Mouse (Mus musculus): ENCODE results near the gene Rasip1. TPM values are rescaled to one million over a fixed set of nuclear protein-coding genes. Genes with fewer than 3 reads are reported as not detected.

Gene Rasip1
- 16.5 TPM for polyA plus RNA-seq (2014; fragmentation: Illumina TruSeq; extraction: RNeasy Lipid Tissue Mini Kit (QIAGEN cat#74804); ENCODE audit: low read depth, low replicate concordance)

GRCm38 (mm10) chr7:45627261-45627660 is at the start of gene Rasip1:
TSS of gene Rasip1 (plus strand) at chr7:45627488.

GRCm38 (mm10) chr7:45617042-45617695 is 10.1 kb upstream of the Rasip1 start, which contains the start of gene Fut1:
TSS of gene Fut1 (plus strand) at chr7:45617289.

GRCm38 (mm10) chr7:45621443-45621842 is 5.8 kb upstream of the Rasip1 start, which contains the start of gene Izumo1:
TSS of gene Izumo1 (plus strand) at chr7:45621811.

GRCm38 (mm10) chr7:45639561-45640027 is 12.3 kb downstream of the Rasip1 start, which contains the start of gene Mamstr:
TSS of gene Mamstr (plus strand) at chr7:45639977.

GRCm38 (mm10) chr7:45666161-45666560 is 38.9 kb downstream of the Rasip1 start, which contains the start of gene Fut2:
TSS of gene Fut2 (minus strand) at chr7:45666394.

GRCm38 (mm10) chr7:45683396-45684050 is 56.2 kb downstream of the Rasip1 start, which contains the start of gene Ntn5:
TSS of gene Ntn5 (plus strand) at chr7:45684022.

Other genes with a start within 250 kb of the Rasip1 start
- 154 TPM for gene Snrnp70, start 231.7 kb upstream of the Rasip1 start, polyA plus RNA-seq (2014; fragmentation: Illumina TruSeq; extraction: RNeasy Lipid Tissue Mini Kit (QIAGEN cat#74804); ENCODE audit: low read depth, low replicate concordance)
- gene Kcna7, start 221.8 kb upstream of the Rasip1 start, polyA plus RNA-seq (2014; fragmentation: Illumina TruSeq; extraction: RNeasy Lipid Tissue Mini Kit (QIAGEN cat#74804); ENCODE audit: low read depth, low replicate concordance), result 4.3 TPM
- gene Ntf5, start 213.8 kb upstream of the Rasip1 start, polyA plus RNA-seq (2014; fragmentation: Illumina TruSeq; extraction: RNeasy Lipid Tissue Mini Kit (QIAGEN cat#74804); ENCODE audit: low read depth, low replicate concordance), result 0.24 TPM
- gene Lhb, start 206.7 kb upstream of the Rasip1 start, polyA plus RNA-seq (2014; fragmentation: Illumina TruSeq; extraction: RNeasy Lipid Tissue Mini Kit (QIAGEN cat#74804); ENCODE audit: low read depth, low replicate concordance), result not detected
- gene Gys1, start 192.6 kb upstream of the Rasip1 start, polyA plus RNA-seq (2014; fragmentation: Illumina TruSeq; extraction: RNeasy Lipid Tissue Mini Kit (QIAGEN cat#74804); ENCODE audit: low read depth, low replicate concordance), result 80.5 TPM
- gene Ruvbl2, start 189.4 kb upstream of the Rasip1 start, polyA plus RNA-seq (2014; fragmentation: Illumina TruSeq; extraction: RNeasy Lipid Tissue Mini Kit (QIAGEN cat#74804); ENCODE audit: low read depth, low replicate concordance), result 27.2 TPM
- 688 TPM for gene Ftl1, start 167.6 kb upstream of the Rasip1 start, polyA plus RNA-seq (2014; fragmentation: Illumina TruSeq; extraction: RNeasy Lipid Tissue Mini Kit (QIAGEN cat#74804); ENCODE audit: low read depth, low replicate concordance)
- 36.8 TPM for gene Bax, start 160.6 kb upstream of the Rasip1 start, polyA plus RNA-seq (2014; fragmentation: Illumina TruSeq; extraction: RNeasy Lipid Tissue Mini Kit (QIAGEN cat#74804); ENCODE audit: low read depth, low replicate concordance)
- not detected for gene Tulp2, start 145.6 kb upstream of the Rasip1 start, polyA plus RNA-seq (2014; fragmentation: Illumina TruSeq; extraction: RNeasy Lipid Tissue Mini Kit (QIAGEN cat#74804); ENCODE audit: low read depth, low replicate concordance)
- gene Gm45808, start 140.7 kb upstream of the Rasip1 start, polyA plus RNA-seq (2014; fragmentation: Illumina TruSeq; extraction: RNeasy Lipid Tissue Mini Kit (QIAGEN cat#74804); ENCODE audit: low read depth, low replicate concordance), result 1.7 TPM
- gene Dhdh, start 138.7 kb upstream of the Rasip1 start, polyA plus RNA-seq (2014; fragmentation: Illumina TruSeq; extraction: RNeasy Lipid Tissue Mini Kit (QIAGEN cat#74804); ENCODE audit: low read depth, low replicate concordance), result 13.6 TPM
- gene Nucb1, start 117.1 kb upstream of the Rasip1 start, polyA plus RNA-seq (2014; fragmentation: Illumina TruSeq; extraction: RNeasy Lipid Tissue Mini Kit (QIAGEN cat#74804); ENCODE audit: low read depth, low replicate concordance), result 147 TPM
- gene Ppp1r15a, start 101.2 kb upstream of the Rasip1 start, polyA plus RNA-seq (2014; fragmentation: Illumina TruSeq; extraction: RNeasy Lipid Tissue Mini Kit (QIAGEN cat#74804); ENCODE audit: low read depth, low replicate concordance), result 41.3 TPM
- gene Plekha4, start 101.2 kb upstream of the Rasip1 start, polyA plus RNA-seq (2014; fragmentation: Illumina TruSeq; extraction: RNeasy Lipid Tissue Mini Kit (QIAGEN cat#74804); ENCODE audit: low read depth, low replicate concordance), result 3.6 TPM
- gene Hsd17b14, start 72.6 kb upstream of the Rasip1 start, polyA plus RNA-seq (2014; fragmentation: Illumina TruSeq; extraction: RNeasy Lipid Tissue Mini Kit (QIAGEN cat#74804); ENCODE audit: low read depth, low replicate concordance), result not detected
- 137 TPM for gene Bcat2, start 57.3 kb upstream of the Rasip1 start, polyA plus RNA-seq (2014; fragmentation: Illumina TruSeq; extraction: RNeasy Lipid Tissue Mini Kit (QIAGEN cat#74804); ENCODE audit: low read depth, low replicate concordance)
- gene Fgf21, start 12.0 kb upstream of the Rasip1 start, polyA plus RNA-seq (2014; fragmentation: Illumina TruSeq; extraction: RNeasy Lipid Tissue Mini Kit (QIAGEN cat#74804); ENCODE audit: low read depth, low replicate concordance), result not detected
- not detected for gene Fut1, start 10.2 kb upstream of the Rasip1 start, polyA plus RNA-seq (2014; fragmentation: Illumina TruSeq; extraction: RNeasy Lipid Tissue Mini Kit (QIAGEN cat#74804); ENCODE audit: low read depth, low replicate concordance)
- gene Izumo1, start 5.7 kb upstream of the Rasip1 start, polyA plus RNA-seq (2014; fragmentation: Illumina TruSeq; extraction: RNeasy Lipid Tissue Mini Kit (QIAGEN cat#74804); ENCODE audit: low read depth, low replicate concordance), result 0.31 TPM
- 5.1 TPM for gene Mamstr, start 12.5 kb downstream of the Rasip1 start, polyA plus RNA-seq (2014; fragmentation: Illumina TruSeq; extraction: RNeasy Lipid Tissue Mini Kit (QIAGEN cat#74804); ENCODE audit: low read depth, low replicate concordance)
- 1.1 TPM for gene Fut2, start 38.9 kb downstream of the Rasip1 start, polyA plus RNA-seq (2014; fragmentation: Illumina TruSeq; extraction: RNeasy Lipid Tissue Mini Kit (QIAGEN cat#74804); ENCODE audit: low read depth, low replicate concordance)
- not detected for gene Ntn5, start 56.5 kb downstream of the Rasip1 start, polyA plus RNA-seq (2014; fragmentation: Illumina TruSeq; extraction: RNeasy Lipid Tissue Mini Kit (QIAGEN cat#74804); ENCODE audit: low read depth, low replicate concordance)
- gene Sec1, start 66.9 kb downstream of the Rasip1 start, polyA plus RNA-seq (2014; fragmentation: Illumina TruSeq; extraction: RNeasy Lipid Tissue Mini Kit (QIAGEN cat#74804); ENCODE audit: low read depth, low replicate concordance), result 0.47 TPM
- 8.2 TPM for gene Car11, start 72.4 kb downstream of the Rasip1 start, polyA plus RNA-seq (2014; fragmentation: Illumina TruSeq; extraction: RNeasy Lipid Tissue Mini Kit (QIAGEN cat#74804); ENCODE audit: low read depth, low replicate concordance)
- gene Dbp, start 77.6 kb downstream of the Rasip1 start, polyA plus RNA-seq (2014; fragmentation: Illumina TruSeq; extraction: RNeasy Lipid Tissue Mini Kit (QIAGEN cat#74804); ENCODE audit: low read depth, low replicate concordance), result 17.7 TPM
- 502 TPM for gene Rpl18, start 88.0 kb downstream of the Rasip1 start, polyA plus RNA-seq (2014; fragmentation: Illumina TruSeq; extraction: RNeasy Lipid Tissue Mini Kit (QIAGEN cat#74804); ENCODE audit: low read depth, low replicate concordance)
- gene Sphk2, start 90.5 kb downstream of the Rasip1 start, polyA plus RNA-seq (2014; fragmentation: Illumina TruSeq; extraction: RNeasy Lipid Tissue Mini Kit (QIAGEN cat#74804); ENCODE audit: low read depth, low replicate concordance), result 19.3 TPM
- gene Fam83e, start 93.7 kb downstream of the Rasip1 start, polyA plus RNA-seq (2014; fragmentation: Illumina TruSeq; extraction: RNeasy Lipid Tissue Mini Kit (QIAGEN cat#74804); ENCODE audit: low read depth, low replicate concordance), result not detected
- gene Spaca4, start 98.3 kb downstream of the Rasip1 start, polyA plus RNA-seq (2014; fragmentation: Illumina TruSeq; extraction: RNeasy Lipid Tissue Mini Kit (QIAGEN cat#74804); ENCODE audit: low read depth, low replicate concordance), result not detected
- not detected for gene Lmtk3, start 156.2 kb downstream of the Rasip1 start, polyA plus RNA-seq (2014; fragmentation: Illumina TruSeq; extraction: RNeasy Lipid Tissue Mini Kit (QIAGEN cat#74804); ENCODE audit: low read depth, low replicate concordance)
- not detected for gene Sult2b1, start 157.2 kb downstream of the Rasip1 start, polyA plus RNA-seq (2014; fragmentation: Illumina TruSeq; extraction: RNeasy Lipid Tissue Mini Kit (QIAGEN cat#74804); ENCODE audit: low read depth, low replicate concordance)
- gene Cyth2, start 187.1 kb downstream of the Rasip1 start, polyA plus RNA-seq (2014; fragmentation: Illumina TruSeq; extraction: RNeasy Lipid Tissue Mini Kit (QIAGEN cat#74804); ENCODE audit: low read depth, low replicate concordance), result 56.6 TPM
- gene Kcnj14, start 197.3 kb downstream of the Rasip1 start, polyA plus RNA-seq (2014; fragmentation: Illumina TruSeq; extraction: RNeasy Lipid Tissue Mini Kit (QIAGEN cat#74804); ENCODE audit: low read depth, low replicate concordance), result 0.47 TPM
- gene Grwd1, start 203.5 kb downstream of the Rasip1 start, polyA plus RNA-seq (2014; fragmentation: Illumina TruSeq; extraction: RNeasy Lipid Tissue Mini Kit (QIAGEN cat#74804); ENCODE audit: low read depth, low replicate concordance), result 13.0 TPM
- 146 TPM for gene Kdelr1, start 245.3 kb downstream of the Rasip1 start, polyA plus RNA-seq (2014; fragmentation: Illumina TruSeq; extraction: RNeasy Lipid Tissue Mini Kit (QIAGEN cat#74804); ENCODE audit: low read depth, low replicate concordance)

All from heart, adult 10 weeks (tissue).